Mouse (Mus musculus) adrenal gland, postnatal 0 days (tissue): ENCODE data around the gene Dph6. TPM values are rescaled to one million over a fixed set of nuclear protein-coding genes. Genes with fewer than 3 reads are reported as not detected.

Source experiments
- polyA plus RNA-seq: library from polyadenylated mRNA; unstranded; fragments of >200 nt; fragmentation: Nextera tagmentation; extraction: Ambion mirVana; gene quantifications from 2 replicates; pipeline ENCODE4 v1.2.1, GENCODE M21; 2015

Dph6 gene
- 10.4 and 15.9 TPM in 2 replicates for polyA plus RNA-seq

DNA sequence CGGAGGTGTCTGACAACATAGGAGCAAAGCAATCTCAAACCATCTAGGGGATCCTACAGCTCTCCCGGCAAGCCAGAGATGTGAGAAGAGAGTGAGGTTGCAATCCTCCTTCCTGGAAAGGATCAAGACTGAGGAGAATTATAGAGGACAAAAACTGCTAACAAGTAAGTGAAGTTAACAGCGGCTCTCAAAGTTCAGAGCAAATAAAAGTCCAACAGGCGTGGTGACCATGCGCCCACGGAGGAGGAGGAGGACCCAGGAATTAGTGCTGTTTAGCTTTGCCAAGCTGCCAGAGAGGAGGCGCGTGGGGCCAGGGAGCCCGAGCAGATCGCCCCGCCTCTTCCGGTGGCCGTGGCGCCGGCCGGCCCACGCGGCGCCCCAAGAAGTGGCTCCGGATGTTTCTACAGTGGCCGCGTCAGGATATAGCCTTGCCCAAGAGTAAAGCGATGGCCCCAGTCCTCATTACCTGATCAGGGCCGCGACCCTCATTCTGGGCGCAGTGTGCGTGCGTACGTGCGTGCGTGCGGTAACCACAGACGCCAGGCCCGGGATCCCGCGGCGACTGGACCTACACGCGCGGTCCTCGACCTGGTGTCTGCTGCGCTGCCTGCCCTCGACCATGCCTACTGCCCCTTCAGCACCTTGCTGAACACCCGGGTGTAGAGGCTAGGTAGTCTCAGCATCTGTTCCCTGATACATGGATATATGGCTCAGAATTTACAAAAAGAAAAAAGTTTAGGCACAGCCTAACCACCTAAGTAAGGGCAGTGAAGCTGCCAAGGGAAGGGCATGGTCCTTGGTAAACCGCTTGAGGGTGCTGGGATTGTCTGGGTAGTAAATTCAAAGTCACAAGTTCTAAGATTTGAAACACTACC, at the start of gene Dph6:
Gene Dph6 (minus strand): TSS at position 600 of the 875 bp plus-strand sequence.

